Mouse (Mus musculus): ENCODE measurements around the gene Eml1. TPM values are rescaled to one million over a fixed set of nuclear protein-coding genes. Genes with fewer than 3 reads are reported as not detected.

Eml1 gene
- polyA plus RNA-seq, 1 experiment from 2014 or later = 55.1 TPM

DNA sequence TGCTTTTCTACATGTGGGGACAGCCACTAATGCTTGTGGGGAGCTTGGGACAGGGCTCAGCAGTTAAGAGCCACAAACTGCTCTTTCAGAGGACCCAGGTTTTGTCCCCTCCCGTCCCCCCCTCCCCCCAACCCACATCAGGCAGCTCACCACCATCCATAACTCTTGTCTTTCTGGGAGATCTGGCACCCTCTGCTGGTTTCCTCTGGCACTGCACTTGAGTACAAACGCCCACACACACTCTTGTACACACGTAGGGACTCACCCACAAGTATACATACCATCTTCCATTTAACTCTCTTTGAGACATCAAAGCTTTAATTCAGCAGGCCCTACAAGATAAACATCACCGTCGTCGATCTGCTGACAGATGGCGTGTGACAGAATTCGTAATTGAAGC lies 158.5 kb downstream of the Eml1 start:
- no peak overlapping the region for H3K27ac ChIP-seq
- H3K4me3 ChIP-seq (replicated peaks; ENCODE audit: low read length) = no peak overlapping the region
- no peaks in the 10 kb centered on the region for H3K27me3 ChIP-seq (ENCODE audit: control insufficient read depth, insufficient read depth, low read length)
- H3K4me1 ChIP-seq (replicated peaks; ENCODE audit: control insufficient read depth, insufficient read depth, low read length) = no peaks in the 10 kb centered on the region
- H3K9me3 ChIP-seq (ENCODE audit: control insufficient read depth, low read length) = no peaks in the 10 kb centered on the region
- no peak overlapping the region for H3K4me2 ChIP-seq (replicated peaks)
- no peak overlapping the region for H3K9ac ChIP-seq
- WGBS = 52% methylated on average over 8 of the region's 8 CpGs
- peaks cover 12% of the 10 kb centered on the region for H3K36me3 ChIP-seq (replicated peaks; ENCODE audit: control insufficient read depth, insufficient read depth)
- ATAC-seq (ENCODE audit: low FRiP score) = peak; percentile 27; the same call in 1 of the 2 replicates
- DNase-seq (ENCODE audit: low spot score) = peak; percentile 80

DNA sequence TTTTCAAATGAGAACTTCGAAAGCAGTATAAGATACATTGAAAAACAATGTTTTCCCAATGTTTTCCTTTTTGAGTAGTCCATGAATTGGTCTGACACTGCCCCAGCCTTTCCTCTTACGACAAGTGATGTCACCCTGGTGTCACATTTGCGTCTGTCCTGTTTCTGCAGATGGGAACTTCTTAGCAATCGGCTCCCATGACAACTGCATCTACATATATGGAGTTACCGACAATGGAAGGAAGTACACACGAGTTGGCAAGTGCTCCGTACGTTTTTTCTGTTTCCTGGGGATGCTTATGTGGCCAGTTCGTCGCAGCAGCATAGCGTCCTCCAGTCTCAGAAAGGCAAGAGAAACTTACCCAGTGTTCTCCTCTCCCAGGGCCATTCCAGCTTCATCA lies 163.7 kb downstream of the Eml1 start:
- H3K4me2 ChIP-seq (replicated peaks) = no peak overlapping the region
- DNase-seq (ENCODE audit: low spot score) = no peak
- H3K36me3 ChIP-seq (replicated peaks; ENCODE audit: control insufficient read depth, insufficient read depth) = peaks cover 59% of the 10 kb centered on the region
- ATAC-seq (ENCODE audit: low FRiP score) = no peak
- H3K9me3 ChIP-seq (ENCODE audit: control insufficient read depth, low read length) = no peaks in the 10 kb centered on the region
- H3K4me1 ChIP-seq (replicated peaks; ENCODE audit: control insufficient read depth, insufficient read depth, low read length) = no peaks in the 10 kb centered on the region
- no peak overlapping the region for H3K27ac ChIP-seq
- no peak overlapping the region for H3K4me3 ChIP-seq (replicated peaks; ENCODE audit: low read length)
- no peak overlapping the region for H3K9ac ChIP-seq
- WGBS = 91% methylated on average over 11 of the region's 11 CpGs
- H3K27me3 ChIP-seq (ENCODE audit: control insufficient read depth, insufficient read depth, low read length) = no peaks in the 10 kb centered on the region

DNA sequence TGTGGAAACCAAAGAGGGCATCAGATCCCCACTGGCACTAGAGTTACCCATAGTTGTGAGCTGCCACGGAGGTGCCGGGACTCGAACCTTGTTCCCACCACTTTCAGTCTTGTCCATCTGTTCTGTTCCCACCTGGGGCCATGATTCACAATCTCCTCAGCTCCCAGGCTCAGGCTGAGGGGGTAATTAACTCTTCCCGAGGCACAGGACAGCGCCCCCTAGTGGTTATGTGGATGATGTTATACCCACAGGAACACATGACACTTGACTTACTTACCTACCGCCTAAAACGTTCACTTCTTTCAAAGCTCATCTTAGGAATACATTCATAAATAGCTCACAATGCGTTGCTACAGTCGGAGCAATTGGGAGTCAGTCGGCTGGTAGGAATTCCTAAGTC lies 165.7 kb downstream of the Eml1 start:
- H3K4me2 ChIP-seq (replicated peaks) = no peak overlapping the region
- ATAC-seq (ENCODE audit: low FRiP score) (no peak), DNase-seq (ENCODE audit: low spot score) (no peak)
- no peak overlapping the region for H3K9ac ChIP-seq
- no peak overlapping the region for H3K4me3 ChIP-seq (replicated peaks; ENCODE audit: low read length)
- no peak overlapping the region for H3K27ac ChIP-seq
- H3K27me3 ChIP-seq (ENCODE audit: control insufficient read depth, insufficient read depth, low read length) = no peaks in the 10 kb centered on the region
- 71% methylated on average over 10 of the region's 10 CpGs for WGBS
- no peaks in the 10 kb centered on the region for H3K4me1 ChIP-seq (replicated peaks; ENCODE audit: control insufficient read depth, insufficient read depth, low read length)
- H3K36me3 ChIP-seq (replicated peaks; ENCODE audit: control insufficient read depth, insufficient read depth) = peaks cover 55% of the 10 kb centered on the region
- H3K9me3 ChIP-seq (ENCODE audit: control insufficient read depth, low read length) = no peaks in the 10 kb centered on the region

DNA sequence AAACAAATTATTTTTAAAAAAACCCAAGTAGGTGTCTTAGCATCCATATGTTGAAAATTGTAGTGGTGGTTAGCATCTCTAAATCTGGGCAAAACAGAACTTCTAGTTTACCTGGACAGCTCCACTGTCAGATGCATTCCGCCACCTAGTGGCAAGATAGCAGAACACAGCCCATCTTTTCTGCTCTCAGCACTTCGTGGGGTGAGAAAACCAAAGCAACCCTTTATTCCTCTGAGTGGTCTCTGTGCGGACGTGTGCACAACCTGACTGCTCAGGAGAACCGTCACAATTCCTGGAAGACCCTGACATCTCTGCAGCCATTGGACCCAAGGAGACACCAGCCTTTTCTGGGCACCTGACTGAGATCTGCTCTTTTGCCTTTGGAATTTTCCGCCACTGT lies 170.3 kb downstream of the Eml1 start:
- Histone ChIP-seq H3K27me3 (ENCODE audit: control insufficient read depth, insufficient read depth, low read length) (no peaks in the 10 kb centered on the region), H3K9ac (no peak overlapping the region), H3K4me1 (replicated peaks; ENCODE audit: control insufficient read depth, insufficient read depth, low read length) (no peaks in the 10 kb centered on the region), H3K36me3 (replicated peaks; ENCODE audit: control insufficient read depth, insufficient read depth) (peaks cover 39% of the 10 kb centered on the region), H3K4me3 (replicated peaks; ENCODE audit: low read length) (no peak overlapping the region), H3K9me3 (ENCODE audit: control insufficient read depth, low read length) (no peaks in the 10 kb centered on the region), H3K27ac (no peak overlapping the region), H3K4me2 (replicated peaks) (no peak overlapping the region)
- WGBS = 27% methylated on average over 6 of the region's 6 CpGs
- ATAC-seq (ENCODE audit: low FRiP score) (peak; percentile 51; the same call in 1 of the 2 replicates), DNase-seq (ENCODE audit: low spot score) (peak; percentile 80)

DNA sequence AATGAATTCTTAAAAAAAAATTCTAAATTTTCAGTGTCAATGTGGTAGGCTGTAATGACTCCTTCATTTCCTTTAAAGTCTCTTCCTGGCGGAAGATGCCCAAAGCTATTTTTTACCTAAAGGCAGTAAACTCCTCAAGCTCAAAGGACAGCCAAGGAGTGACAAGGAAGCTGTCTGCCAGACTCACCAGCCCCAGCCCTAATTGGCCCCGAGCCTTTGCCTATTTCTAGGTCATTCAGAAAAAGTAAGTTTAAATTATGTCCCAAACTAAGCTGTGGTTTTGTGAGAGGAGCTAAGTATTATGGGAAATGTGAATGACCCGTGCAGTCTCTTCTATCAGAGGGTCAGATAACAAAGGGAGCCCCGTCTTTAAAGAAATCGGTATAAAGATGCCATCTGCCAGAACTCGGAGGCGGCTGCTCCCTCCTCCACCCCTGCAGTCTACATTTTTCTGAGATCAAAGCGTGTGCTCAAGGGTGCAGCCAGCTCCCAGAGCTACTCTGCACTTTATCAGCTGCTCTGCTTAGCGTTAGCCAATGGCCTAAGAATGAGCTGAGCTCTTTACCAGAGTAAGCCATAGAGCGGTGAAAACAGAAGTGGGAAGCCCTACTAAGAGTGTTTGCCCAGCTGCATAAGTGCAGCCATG lies 175.9 kb downstream of the Eml1 start:
- H3K4me2 ChIP-seq (replicated peaks) = no peak overlapping the region
- ATAC-seq (ENCODE audit: low FRiP score) = peak; percentile 35; the same call in 1 of the 2 replicates

DNA sequence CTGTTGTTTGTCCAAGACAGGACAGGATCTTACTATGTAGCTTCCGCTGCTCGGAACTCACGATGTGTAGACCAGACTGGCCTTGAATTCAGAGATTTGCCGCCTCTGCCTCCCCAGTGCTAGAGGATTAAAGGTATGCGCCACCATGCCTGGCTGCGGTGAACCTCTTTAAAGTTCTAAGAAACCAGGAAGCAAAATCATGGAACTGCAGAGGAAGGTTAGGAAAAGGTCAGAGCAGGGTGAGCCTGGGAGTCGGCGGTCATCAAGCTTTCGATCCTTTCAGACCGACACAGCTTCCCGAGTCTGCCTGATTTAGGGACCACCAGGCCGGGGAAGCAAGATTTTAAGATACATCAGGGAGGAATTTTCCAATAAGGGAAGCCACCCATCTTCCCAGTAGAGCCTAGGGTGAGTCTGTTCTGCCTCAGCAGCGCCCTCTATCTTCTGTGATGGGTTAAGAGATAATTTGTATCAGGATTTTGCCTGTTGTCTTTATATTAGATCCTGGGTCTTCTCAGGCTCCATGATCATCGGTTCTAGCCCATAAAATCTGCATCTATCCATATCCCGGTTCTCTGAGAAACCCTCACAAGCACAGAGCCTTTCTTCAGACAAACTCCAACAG lies 176.6 kb downstream of the Eml1 start:
- Histone ChIP-seq H3K4me3 (replicated peaks; ENCODE audit: low read length) (no peak overlapping the region), H3K9me3 (ENCODE audit: control insufficient read depth, low read length) (no peaks in the 10 kb centered on the region), H3K4me2 (replicated peaks) (no peak overlapping the region), H3K27me3 (ENCODE audit: control insufficient read depth, insufficient read depth, low read length) (no peaks in the 10 kb centered on the region), H3K9ac (no peak overlapping the region), H3K4me1 (replicated peaks; ENCODE audit: control insufficient read depth, insufficient read depth, low read length) (no peaks in the 10 kb centered on the region), H3K27ac (no peak overlapping the region), H3K36me3 (replicated peaks; ENCODE audit: control insufficient read depth, insufficient read depth) (no peaks in the 10 kb centered on the region)
- no peak for DNase-seq (ENCODE audit: low spot score)
- ATAC-seq (ENCODE audit: low FRiP score) = no peak
- WGBS = 73% methylated on average over 15 of the region's 15 CpGs

More for the DNA sequence above, 175.9 kb downstream of the Eml1 start:
- Histone ChIP-seq H3K4me1 (replicated peaks; ENCODE audit: control insufficient read depth, insufficient read depth, low read length) (no peaks in the 10 kb centered on the region), H3K9ac (no peak overlapping the region), H3K27ac (no peak overlapping the region), H3K9me3 (ENCODE audit: control insufficient read depth, low read length) (no peaks in the 10 kb centered on the region), H3K27me3 (ENCODE audit: control insufficient read depth, insufficient read depth, low read length) (no peaks in the 10 kb centered on the region), H3K4me3 (replicated peaks; ENCODE audit: low read length) (no peak overlapping the region), H3K36me3 (replicated peaks; ENCODE audit: control insufficient read depth, insufficient read depth) (no peaks in the 10 kb centered on the region)
- WGBS = 12% methylated on average over 10 of the region's 10 CpGs
- no peak for DNase-seq (ENCODE audit: low spot score)

DNA sequence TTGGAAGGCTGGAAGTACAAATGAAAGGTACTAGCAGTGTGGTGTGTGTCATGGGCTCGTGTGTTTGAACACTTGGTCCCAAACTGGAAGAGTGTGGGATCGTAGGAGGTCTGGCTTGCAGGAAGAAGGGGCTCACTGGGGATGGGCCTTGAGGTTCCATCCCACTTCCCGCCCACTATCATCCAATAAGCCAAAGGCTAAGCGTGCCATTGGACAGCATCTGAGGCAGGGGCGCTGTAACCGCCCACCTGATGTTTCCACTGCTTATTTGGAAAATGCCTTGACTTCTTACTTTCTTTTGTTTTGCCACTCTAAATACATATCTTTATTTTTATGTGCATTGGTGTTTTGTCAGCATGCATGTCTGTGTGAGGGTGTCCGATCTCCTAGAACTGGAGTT lies 181.0 kb downstream of the Eml1 start:
- ATAC-seq (ENCODE audit: low FRiP score) (no peak), DNase-seq (ENCODE audit: low spot score) (no peak)
- Histone ChIP-seq H3K27me3 (ENCODE audit: control insufficient read depth, insufficient read depth, low read length) (no peaks in the 10 kb centered on the region), H3K36me3 (replicated peaks; ENCODE audit: control insufficient read depth, insufficient read depth) (no peaks in the 10 kb centered on the region), H3K4me2 (replicated peaks) (no peak overlapping the region), H3K4me3 (replicated peaks; ENCODE audit: low read length) (no peak overlapping the region), H3K9me3 (ENCODE audit: control insufficient read depth, low read length) (no peaks in the 10 kb centered on the region), H3K4me1 (replicated peaks; ENCODE audit: control insufficient read depth, insufficient read depth, low read length) (peaks cover 13% of the 10 kb centered on the region), H3K27ac (no peak overlapping the region), H3K9ac (no peak overlapping the region)
- WGBS = 84% methylated on average over 7 of the region's 7 CpGs

DNA sequence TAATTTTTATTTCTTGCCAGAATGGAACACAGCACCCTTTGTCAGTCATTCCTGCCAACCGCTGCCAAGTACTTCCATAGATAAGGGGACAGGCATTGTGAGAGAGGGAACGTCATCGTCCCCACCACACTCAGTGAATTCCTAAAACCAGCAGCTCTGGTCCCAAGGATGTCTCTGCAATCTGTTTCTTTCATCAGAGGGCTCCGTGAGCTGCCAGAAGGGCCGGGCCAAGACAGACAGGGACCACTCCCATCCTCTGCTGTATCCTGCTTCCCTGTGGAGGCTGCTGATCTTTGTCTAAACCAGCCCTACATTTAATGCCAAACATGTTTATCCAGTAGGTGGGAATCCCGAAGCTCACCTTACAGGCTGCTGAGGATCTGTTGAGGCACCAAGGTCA lies 182.3 kb downstream of the Eml1 start:
- WGBS = 41% methylated on average over 6 of the region's 6 CpGs
- no peaks in the 10 kb centered on the region for H3K36me3 ChIP-seq (replicated peaks; ENCODE audit: control insufficient read depth, insufficient read depth)
- no peak overlapping the region for H3K4me3 ChIP-seq (replicated peaks; ENCODE audit: low read length)
- no peak overlapping the region for H3K27ac ChIP-seq
- no peak overlapping the region for H3K4me2 ChIP-seq (replicated peaks)
- H3K4me1 ChIP-seq (replicated peaks; ENCODE audit: control insufficient read depth, insufficient read depth, low read length) = peaks cover 20% of the 10 kb centered on the region
- no peak for DNase-seq (ENCODE audit: low spot score)
- no peak for ATAC-seq (ENCODE audit: low FRiP score)
- H3K27me3 ChIP-seq (ENCODE audit: control insufficient read depth, insufficient read depth, low read length) = no peaks in the 10 kb centered on the region
- H3K9me3 ChIP-seq (ENCODE audit: control insufficient read depth, low read length) = no peaks in the 10 kb centered on the region
- H3K9ac ChIP-seq = no peak overlapping the region

DNA sequence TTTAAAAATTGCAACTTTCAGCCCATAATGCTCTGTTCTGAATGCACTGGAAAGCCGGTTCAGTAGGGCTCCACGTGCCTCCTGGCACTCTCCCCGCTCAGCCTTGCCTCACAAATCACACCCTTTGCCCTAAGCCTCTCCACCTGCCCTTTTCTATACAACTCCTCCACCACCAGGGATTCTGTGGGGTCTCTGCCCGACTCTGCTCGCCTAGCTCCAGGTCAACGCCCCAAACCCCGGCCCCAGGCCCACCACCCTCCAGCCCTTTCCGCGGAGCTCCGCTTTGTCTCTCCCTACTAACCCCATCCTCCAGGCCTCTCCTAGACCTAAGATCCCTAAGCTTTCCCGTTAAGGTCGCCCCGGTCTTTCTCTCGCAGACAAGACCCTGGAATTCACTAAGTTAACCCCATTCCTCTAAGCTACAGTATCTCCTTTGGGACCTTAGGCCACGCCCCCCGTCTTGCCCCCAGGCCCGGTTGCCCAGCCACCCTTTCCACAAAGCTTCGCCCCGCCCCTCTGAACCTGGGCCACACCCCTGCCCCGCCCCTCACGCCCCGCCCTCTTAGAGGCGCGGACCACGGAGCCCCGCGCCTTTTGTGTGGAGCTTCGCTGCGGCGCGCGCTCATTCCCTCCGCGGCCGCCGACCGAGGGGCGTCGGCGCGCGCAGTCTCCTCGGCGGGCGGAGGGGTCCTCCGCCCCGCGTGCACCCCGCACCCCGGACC lies 183.5 kb downstream of the Eml1 start, which contains the start of gene Evl:
Evl (plus strand) TSS at position 601 of the 722 bp plus-strand sequence.
- H3K4me3 ChIP-seq (replicated peaks; ENCODE audit: low read length) = peak within 1 kb of the TSS; percentile 93
- ATAC-seq (ENCODE audit: low FRiP score) = peak; percentile 90
- 2% methylated on average over 46 of the region's 50 CpGs for WGBS
- H3K27me3 ChIP-seq (ENCODE audit: control insufficient read depth, insufficient read depth, low read length) = no peaks in the 10 kb centered on the region
- no peaks in the 10 kb centered on the region for H3K9me3 ChIP-seq (ENCODE audit: control insufficient read depth, low read length)
- H3K27ac ChIP-seq = peak within 1 kb of the TSS; percentile 94
- H3K4me1 ChIP-seq (replicated peaks; ENCODE audit: control insufficient read depth, insufficient read depth, low read length) = peaks cover 31% of the 10 kb centered on the region
- DNase-seq (ENCODE audit: low spot score) = peak; percentile 92
- H3K9ac ChIP-seq = peak within 1 kb of the TSS; percentile 98
- peak within 1 kb of the TSS; percentile 66 for H3K4me2 ChIP-seq (replicated peaks)
- no peaks in the 10 kb centered on the region for H3K36me3 ChIP-seq (replicated peaks; ENCODE audit: control insufficient read depth, insufficient read depth)
